ENCODE assay signal across 17 mouse cellular contexts in genomic region chr4:62776881-62777280, GRCm38 (mm10).
"Had no signal": no experiment of that assay in that cellular context is flagged by ENCODE, and none has a peak within 500 bp of the region (broad histone marks: within the 10 kb centered on the region; RNA-seq: fewer than 3 reads in every experiment).

No protein-coding gene starts in this region.

- H3K9me3 ChIP-seq: neural tube, embryonic 12.5 days; neural tube, embryonic 13.5 days; neural tube, embryonic 15.5 days; stomach, embryonic 15.5 days had no signal

- H3K27ac ChIP-seq: neural tube, embryonic 12.5 days; neural tube, embryonic 13.5 days; neural tube, embryonic 15.5 days; stomach, embryonic 15.5 days; stomach, postnatal 0 days had no signal

- H3K4me3 ChIP-seq: neural tube, embryonic 12.5 days; neural tube, embryonic 13.5 days; neural tube, embryonic 15.5 days; stomach, embryonic 15.5 days had no signal

- H3K4me2 ChIP-seq: neural tube, embryonic 12.5 days; neural tube, embryonic 13.5 days; neural tube, embryonic 15.5 days; stomach, embryonic 15.5 days had no signal

- H3K36me3 ChIP-seq: neural tube, embryonic 12.5 days; neural tube, embryonic 13.5 days; neural tube, embryonic 15.5 days; stomach, embryonic 15.5 days had no signal

- H3K9ac ChIP-seq: neural tube, embryonic 12.5 days; neural tube, embryonic 13.5 days; neural tube, embryonic 15.5 days; stomach, embryonic 15.5 days had no signal

- DNase-seq: retina, postnatal 1 day; right cerebral cortex, adult 18-20 months; right cerebral cortex, postnatal 14 days; right cerebral cortex, postnatal 25 days; right cerebral cortex, postnatal 4 days; spleen, adult 18-20 months; thymus, adult 18-20 months; thymus, adult 2 months; thymus, postnatal 14 days; thymus, postnatal 25 days; thymus, postnatal 36 days; thymus, postnatal 4 days had no signal

- H3K27me3 ChIP-seq: neural tube, embryonic 12.5 days; neural tube, embryonic 15.5 days; stomach, embryonic 15.5 days had no signal
